ENCODE assay signal across 40 mouse cellular contexts in genomic region chr6:129472627-129473026, GRCm38 (mm10). TPM values are rescaled to one million over a fixed set of nuclear protein-coding genes. Genes with fewer than 3 reads are reported as not detected.
DNase-seq lines count a peak whose midpoint lies in the region; ATAC-seq and TF ChIP-seq lines count a peak whose summit lies in the region.
"Had no signal": no experiment of that assay in that cellular context is flagged by ENCODE, and none has a peak within 500 bp of the region (broad histone marks: within the 10 kb centered on the region; RNA-seq: fewer than 3 reads in every experiment).

No protein-coding gene starts in this region.

- H3K9me3 ChIP-seq in liver, postnatal 0 days (ENCODE audit: low read length) = no peaks in the 10 kb centered on the region
- no peaks in the 10 kb centered on the region for H3K9me3 ChIP-seq in liver, embryonic 12.5 days (replicated peaks)
- H3K9me3 ChIP-seq in hindbrain, embryonic 10.5 days = no peaks in the 10 kb centered on the region
- H3K9me3 ChIP-seq: embryonic facial prominence, embryonic 13.5 days; forebrain, embryonic 10.5 days; forebrain, embryonic 15.5 days; heart, embryonic 12.5 days; limb, embryonic 10.5 days; limb, embryonic 15.5 days; megakaryocyte, embryonic 14.5 days; midbrain, embryonic 12.5 days had no signal

- no peak for ATAC-seq in liver, postnatal 0 days
- ATAC-seq in liver, embryonic 12.5 days = no peak
- peak; percentile 53 for ATAC-seq in megakaryocyte progenitor cell, adult 5-6 weeks (replicated peaks; ENCODE audit: poor library complexity)
- ATAC-seq: forebrain, embryonic 15.5 days; intestine, postnatal 0 days had no signal

- TF ChIP-seq EP300 in liver, postnatal 0 days (IDR thresholded peaks at IDR 0.05; ENCODE audit: low read depth) = no peak

- TF ChIP-seq CTCF in liver, postnatal 0 days (IDR thresholded peaks at IDR 0.05; ENCODE audit: low read depth) = no peak

- H3K4me2 ChIP-seq in liver, postnatal 0 days (ENCODE audit: low read depth, low read length) = no peak overlapping the region
- no peak overlapping the region for H3K4me2 ChIP-seq in liver, embryonic 12.5 days
- H3K4me2 ChIP-seq: embryonic facial prominence, embryonic 13.5 days; forebrain, embryonic 15.5 days; heart, embryonic 12.5 days; hindbrain, embryonic 14.5 days; limb, embryonic 15.5 days; midbrain, embryonic 12.5 days had no signal

- H3K27me3 ChIP-seq in liver, postnatal 0 days (ENCODE audit: insufficient read depth, low read length) = no peaks in the 10 kb centered on the region
- no peaks in the 10 kb centered on the region for H3K27me3 ChIP-seq in liver, embryonic 12.5 days (replicated peaks)
- H3K27me3 ChIP-seq in hindbrain, embryonic 10.5 days (ENCODE audit: insufficient read depth, poor library complexity, severe bottlenecking) = no peaks in the 10 kb centered on the region
- H3K27me3 ChIP-seq: embryonic facial prominence, embryonic 13.5 days; forebrain, embryonic 15.5 days; heart, embryonic 12.5 days; limb, embryonic 15.5 days; megakaryocyte, embryonic 14.5 days; midbrain, embryonic 12.5 days had no signal

- 36% methylated on average over 5 of the region's 5 CpGs for whole genome bisulfite sequencing in liver, postnatal 0 days (ENCODE audit: insufficient replicate concordance)
- 45% methylated on average over 5 of the region's 5 CpGs for whole genome bisulfite sequencing in liver, embryonic 12.5 days (ENCODE audit: insufficient replicate concordance)
- WGBS in hindbrain, embryonic 10.5 days = 86% methylated on average over 5 of the region's 5 CpGs

- no peaks in the 10 kb centered on the region; the same call in 1 of the 2 replicates for H3K4me1 ChIP-seq in liver, postnatal 0 days (ENCODE audit: insufficient read depth)
- no peaks in the 10 kb centered on the region for H3K4me1 ChIP-seq in liver, embryonic 12.5 days
- H3K4me1 ChIP-seq in hindbrain, embryonic 10.5 days (replicated peaks) = no peaks in the 10 kb centered on the region
- H3K4me1 ChIP-seq: embryonic facial prominence, embryonic 13.5 days; forebrain, embryonic 10.5 days; forebrain, embryonic 15.5 days; heart, embryonic 12.5 days; limb, embryonic 15.5 days; midbrain, embryonic 12.5 days had no signal

- H3K4me3 ChIP-seq in liver, postnatal 0 days (ENCODE audit: low read depth, low read length) = no peak overlapping the region
- H3K4me3 ChIP-seq in liver, embryonic 12.5 days = no peak overlapping the region
- H3K4me3 ChIP-seq in hindbrain, embryonic 10.5 days = no peak overlapping the region
- H3K4me3 ChIP-seq: embryonic facial prominence, embryonic 13.5 days; forebrain, embryonic 10.5 days; forebrain, embryonic 15.5 days; gastrocnemius, adult 2 months; heart, adult 2 months; heart, embryonic 12.5 days; limb, embryonic 10.5 days; limb, embryonic 15.5 days; megakaryocyte, embryonic 14.5 days; midbrain, embryonic 12.5 days had no signal

- H3K9ac ChIP-seq in liver, postnatal 0 days (replicated peaks) = no peak overlapping the region
- no peak overlapping the region for H3K9ac ChIP-seq in liver, embryonic 12.5 days
- H3K9ac ChIP-seq: embryonic facial prominence, embryonic 13.5 days; forebrain, embryonic 15.5 days; heart, embryonic 12.5 days; hindbrain, embryonic 14.5 days; limb, embryonic 15.5 days; midbrain, embryonic 12.5 days had no signal

- peak overlapping the region; percentile 8; the same call in 1 of the 2 replicates for H3K27ac ChIP-seq in liver, postnatal 0 days (ENCODE audit: low read depth)
- no peak overlapping the region for H3K27ac ChIP-seq in liver, embryonic 12.5 days
- no peak overlapping the region for H3K27ac ChIP-seq in hindbrain, embryonic 10.5 days
- H3K27ac ChIP-seq: embryonic facial prominence, embryonic 13.5 days; forebrain, embryonic 10.5 days; forebrain, embryonic 15.5 days; gastrocnemius, adult 2 months; heart, adult 2 months; hindbrain, embryonic 14.5 days; limb, embryonic 10.5 days; limb, embryonic 15.5 days; midbrain, embryonic 12.5 days had no signal

- DNase-seq in liver, postnatal 0 days = no peak
- peak; percentile 17 for DNase-seq in c-Kit-positive CD71-negative TER-119-negative erythroid progenitor cells, embryonic 14.5 days (ENCODE audit: low read depth)
- DNase-seq in right cerebral cortex, postnatal 36 days (ENCODE audit: low spot score in 2 of 2) = no peak
- no peak for DNase-seq in hindbrain, embryonic 10.5 days (ENCODE audit: low spot score)
- no peak for DNase-seq in cerebellum, adult 9-10 months
- DNase-seq: adrenal gland, postnatal 25 days; B cell, adult 2 months; cerebellum, adult 11 months; cerebellum, adult 9-11 months; gastrocnemius, adult 2 months; gastrocnemius, postnatal 36 days; heart, adult 2 months; heart, postnatal 4 days; kidney, adult 9 months; kidney, postnatal 36 days; right cerebral cortex, postnatal 4 days; thymus, postnatal 4 days had no signal

- H3K36me3 ChIP-seq in liver, postnatal 0 days (replicated peaks; ENCODE audit: insufficient read depth, low read length) = no peaks in the 10 kb centered on the region
- no peaks in the 10 kb centered on the region for H3K36me3 ChIP-seq in liver, embryonic 12.5 days
- no peaks in the 10 kb centered on the region for H3K36me3 ChIP-seq in hindbrain, embryonic 10.5 days
- H3K36me3 ChIP-seq: embryonic facial prominence, embryonic 13.5 days; forebrain, embryonic 10.5 days; forebrain, embryonic 15.5 days; heart, embryonic 12.5 days; limb, embryonic 10.5 days; limb, embryonic 15.5 days; midbrain, embryonic 12.5 days had no signal

RNA-seq across cellular contexts. Expression of gene Clec1a, which starts 20.8 kb away (rescaled TPM):
- 0.65 and 1.0 TPM in 2 replicates for polyA plus RNA-seq in liver, postnatal 0 days (2015; fragmentation: Nextera tagmentation; extraction: Ambion mirVana)
- polyA plus RNA-seq in liver, embryonic 12.5 days (2016; fragmentation: Nextera tagmentation; extraction: Ambion mirVana) = 0.24 and 0.38 TPM in 2 replicates
- total RNA-seq in megakaryocyte progenitor cell, adult 5-6 weeks (2015) = 0.12 TPM in 1 of 2 replicates, not detected in the other
- total RNA-seq in megakaryocyte progenitor cell, adult 5-6 weeks (2017) = 0.12 and 0.78 TPM in 2 replicates
- 0.46 and 1.2 TPM in 2 replicates for polyA plus RNA-seq in hindbrain, embryonic 10.5 days (2016; fragmentation: Nextera tagmentation; extraction: Ambion mirVana)

RNA-seq across cellular contexts. Expression of gene Olr1, which starts 34.3 kb away (rescaled TPM):
- 0.56 and 0.70 TPM in 2 replicates for polyA plus RNA-seq in liver, postnatal 0 days (2015; fragmentation: Nextera tagmentation; extraction: Ambion mirVana)
- polyA plus RNA-seq in liver, embryonic 12.5 days (2016; fragmentation: Nextera tagmentation; extraction: Ambion mirVana) = 0.74 and 0.83 TPM in 2 replicates
- total RNA-seq in megakaryocyte progenitor cell, adult 5-6 weeks (2015) = 31.6 and 33.4 TPM in 2 replicates
- 17.3 and 51.7 TPM in 2 replicates for total RNA-seq in megakaryocyte progenitor cell, adult 5-6 weeks (2017)
- polyA plus RNA-seq in hindbrain, embryonic 10.5 days (2016; fragmentation: Nextera tagmentation; extraction: Ambion mirVana) = 0.09 TPM in 1 of 2 replicates, not detected in the other
- total RNA-seq: adrenal gland, postnatal 25 days; gastrocnemius, adult 2 months; gastrocnemius, postnatal 36 days; left cerebral cortex, postnatal 10 days; midbrain, postnatal 0 days had no signal
- polyA plus RNA-seq: embryonic facial prominence, embryonic 13.5 days; forebrain, embryonic 10.5 days; forebrain, embryonic 15.5 days; hindbrain, embryonic 14.5 days; limb, embryonic 10.5 days; limb, embryonic 15.5 days; midbrain, postnatal 0 days; neural tube, embryonic 14.5 days; stomach, embryonic 14.5 days had no signal

RNA-seq across cellular contexts. Expression of gene Tmem52b, which starts 39.7 kb away (rescaled TPM):
- not detected in 2 replicates for polyA plus RNA-seq in liver, postnatal 0 days (2015; fragmentation: Nextera tagmentation; extraction: Ambion mirVana)
- polyA plus RNA-seq in liver, embryonic 12.5 days (2016; fragmentation: Nextera tagmentation; extraction: Ambion mirVana) = not detected in 2 replicates
- 0.10 TPM in 1 of 2 replicates, not detected in the other for total RNA-seq in megakaryocyte progenitor cell, adult 5-6 weeks (2015)
- total RNA-seq in megakaryocyte progenitor cell, adult 5-6 weeks (2017) = 0.12 and 1.1 TPM in 2 replicates
- not detected in 2 replicates for polyA plus RNA-seq in hindbrain, embryonic 10.5 days (2016; fragmentation: Nextera tagmentation; extraction: Ambion mirVana)
- total RNA-seq: adrenal gland, adult 18-20 months; adrenal gland, postnatal 25 days; gastrocnemius, adult 2 months; gastrocnemius, postnatal 36 days; heart, adult 2 months; heart, postnatal 4 days; left cerebral cortex, postnatal 10 days; midbrain, postnatal 0 days had no signal
- polyA plus RNA-seq: embryonic facial prominence, embryonic 13.5 days; forebrain, embryonic 10.5 days; forebrain, embryonic 15.5 days; frontal cortex, adult 2 months; heart, adult 2 months; heart, embryonic 12.5 days; heart, postnatal 0 days; limb, embryonic 10.5 days; liver, embryonic 16.5 days; midbrain, embryonic 12.5 days; midbrain, postnatal 0 days; neural tube, embryonic 14.5 days; spleen, adult 2 months; stomach, embryonic 14.5 days; testis, adult 2 months; thymus, postnatal 0 days had no signal
